Mouse (Mus musculus) MEL (cell line): ENCODE measurements at regions not wholly inside any gene's neighbourhood (a gene's known extent, or its start where the extent isn't known, plus 50 kb on each side); places are given as distances from the start of the nearest gene placed in this dataset.

Experiments used
- CTCF ChIP-seq, 3 experiments: IDR thresholded peaks in 2 of 3; conservative IDR thresholded peaks in 1 of 3; 2 replicates each; pipeline ENCODE4 v1.5.1; 2011 to 2012; ENCODE audit warnings: low read length in 3 of 3, low read depth in 2 of 3, mild to moderate bottlenecking in 2 of 3, improper control_type of control experiment in 1 of 3, inconsistent platforms in 1 of 3, mixed read lengths in 1 of 3, moderate library complexity in 1 of 3; ENCODE audit not compliant: control insufficient read depth in 1 of 3, insufficient read depth in 1 of 3, poor library complexity in 1 of 3, severe bottlenecking in 1 of 3
- EP300 ChIP-seq, 2 experiments: IDR thresholded peaks; 2 replicates each; pipeline ENCODE4 v1.6.1; 2011; ENCODE audit warnings: improper control_type of control experiment in 2 of 2, low read length in 2 of 2, low read depth in 1 of 2, mild to moderate bottlenecking in 1 of 2
- ETS1 ChIP-seq: IDR thresholded peaks from 2 replicates; pipeline ENCODE4 v1.6.1; 2012; ENCODE audit warnings: low read depth, mild to moderate bottlenecking, inconsistent platforms, low read length, improper control_type of control experiment, moderate library complexity
- GATA1 ChIP-seq: IDR thresholded peaks from 2 replicates; pipeline ENCODE4 v1.6.1; 2011; ENCODE audit warnings: low read depth, low read length, improper control_type of control experiment
- HCFC1 ChIP-seq: IDR thresholded peaks from 2 replicates; pipeline ENCODE4 v1.6.1; 2012; ENCODE audit warnings: low read depth, mild to moderate bottlenecking, inconsistent platforms, low read length, improper control_type of control experiment, moderate library complexity
- MAFK ChIP-seq: IDR thresholded peaks from 2 replicates; pipeline ENCODE4 v1.6.1; 2011; ENCODE audit warnings: low read depth, mild to moderate bottlenecking, low read length, improper control_type of control experiment, borderline replicate concordance
- MXI1 ChIP-seq: IDR thresholded peaks from 2 replicates; pipeline ENCODE4 v1.6.1; 2011; ENCODE audit warnings: mild to moderate bottlenecking, low read depth, low read length, improper control_type of control experiment
- POLR2A ChIP-seq, 2 experiments: IDR thresholded peaks; 2 replicates each; pipeline ENCODE4 v1.6.1; 2011 to 2012; ENCODE audit warnings: low read length in 2 of 2, mild to moderate bottlenecking in 2 of 2, control low read depth in 1 of 2, improper control_type of control experiment in 1 of 2, low read depth in 1 of 2, moderate library complexity in 1 of 2; ENCODE audit not compliant: control insufficient read depth in 1 of 2, insufficient read depth in 1 of 2, poor library complexity in 1 of 2
- POLR2AphosphoS2 ChIP-seq: IDR thresholded peaks from 2 replicates; pipeline ENCODE4 v1.6.1; 2011; ENCODE audit warnings: low read length, improper control_type of control experiment
- SMC3 ChIP-seq: IDR thresholded peaks from 2 replicates; pipeline ENCODE4 v1.6.1; 2011; ENCODE audit warnings: low read depth, low read length, improper control_type of control experiment

- TF ChIP-seq MAFK (no peak), SMC3 (no peak), POLR2AphosphoS2 (no peak), GATA1 (no peak), CTCF (IDR thresholded peaks at IDR 0.05 in 2 of 3, conservative IDR thresholded peaks at IDR 0.05 in 1 of 3; ENCODE audit: control insufficient read depth in 1 of 3, insufficient read depth in 1 of 3, low read depth in 2 of 3, low read length in 3 of 3, poor library complexity in 1 of 3, severe bottlenecking in 1 of 3) (no peak), ETS1 (no peak), MXI1 (no peak), POLR2A (IDR thresholded peaks at IDR 0.05; ENCODE audit: control insufficient read depth in 1 of 2, insufficient read depth in 1 of 2, low read depth in 1 of 2, low read length in 2 of 2, poor library complexity in 1 of 2) (no peak), HCFC1 (no peak), EP300 (IDR thresholded peaks at IDR 0.05; ENCODE audit: low read depth in 1 of 2, low read length in 2 of 2) (no peak)
Measured at GRCm38 (mm10) chr13:111867261-111867660, 58.5 kb upstream of the Map3k1 start.
